Mouse (Mus musculus): Measurements from ENCODE around the gene Ap1ar.

DNA sequence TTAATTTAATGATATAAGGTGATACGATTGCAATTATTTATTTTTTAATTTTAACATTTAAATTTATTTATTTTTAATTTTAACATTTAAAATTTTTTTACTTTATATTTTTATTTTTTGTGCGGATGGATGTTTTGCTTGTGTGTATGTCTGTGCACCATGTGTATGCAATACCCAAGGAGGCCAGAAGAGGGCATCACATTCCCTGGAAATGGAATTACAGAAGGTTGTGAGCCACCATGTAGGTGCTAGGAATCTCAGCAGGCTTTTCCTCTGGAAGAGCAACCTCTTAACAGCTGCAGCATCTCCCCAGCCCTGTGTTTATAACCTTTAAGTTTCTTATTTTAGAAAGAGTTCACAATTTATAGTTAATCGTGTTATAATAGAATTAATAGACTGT lies 41.6 kb downstream of the Ap1ar start:
- TF ChIP-seq CTCF (IDR thresholded peaks at IDR 0.05; ENCODE audit: low read depth, low read length) (no peak), POLR2A (IDR thresholded peaks at IDR 0.05; ENCODE audit: borderline replicate concordance, low read depth, low read length) (no peak)

All from bone marrow macrophage, adult 2 months (primary cell).